Comparison of ENCODE assay signal across 1 mouse cellular context in the genomic region with DNA sequence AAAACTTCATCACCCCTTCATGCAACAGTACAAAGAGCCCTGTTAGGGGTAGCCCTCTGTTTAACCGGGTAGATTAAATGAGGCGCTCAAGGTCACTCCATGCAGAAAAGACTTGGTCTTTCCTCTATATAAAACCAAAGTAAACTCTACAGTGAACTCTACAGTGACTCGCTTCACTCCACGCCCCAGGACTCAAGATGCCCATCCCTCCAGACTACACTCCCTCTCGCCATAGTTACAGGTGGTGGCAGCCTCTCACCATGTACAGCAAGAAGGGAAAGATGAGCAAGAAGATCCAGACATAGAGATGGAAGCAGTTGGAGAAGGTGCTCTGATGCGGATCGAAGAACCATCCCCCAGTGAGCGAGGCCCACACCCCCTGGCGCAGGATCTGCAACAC.
TF ChIP-seq lines count a peak whose summit lies in the region.

No protein-coding gene starts in this region.

TF ChIP-seq in ES-E14, 5 proteins besides CTCF, POLR2A, EP300 and RAD21 (continued from another document):
- no peak for TF ChIP-seq ZNF384 (IDR thresholded peaks at IDR 0.05; ENCODE audit: low read depth, low read length)
